Mouse (Mus musculus): ENCODE measurements around the gene Gm21866. TPM values are rescaled to one million over a fixed set of nuclear protein-coding genes. Genes with fewer than 3 reads are reported as not detected.
"Not testable (repeated sequence)": the region's sequence is repeated elsewhere in the genome, so short reads cannot be mapped to it uniquely, and the experiment has no call there.

Gene Gm21866
- polyA plus RNA-seq (2015; fragmentation: Nextera tagmentation; extraction: Ambion mirVana): not detected in 2 replicates

DNA sequence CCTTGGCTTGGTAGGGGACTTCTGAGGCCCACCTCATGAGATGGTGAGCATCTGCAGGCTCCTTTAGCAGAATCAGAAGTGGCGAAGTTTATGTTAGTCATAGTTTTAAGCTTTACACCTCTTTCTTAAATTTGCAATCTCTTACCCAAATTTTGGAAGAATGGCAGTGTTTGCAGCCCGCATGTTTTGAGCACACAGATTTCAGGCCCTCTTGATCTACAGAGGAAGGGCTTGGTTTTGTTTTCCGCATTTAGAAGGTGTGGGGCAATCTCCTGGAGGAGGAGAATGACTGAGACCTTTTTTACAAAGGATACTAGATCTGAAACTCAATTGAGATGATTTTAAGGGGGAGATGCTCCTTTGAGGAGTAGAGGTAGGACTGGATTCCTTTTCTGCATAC, at the start of gene Gm21866:
Gene Gm21866, minus strand, starts transcription at position 101 of the 400 bp plus-strand sequence.
- H3K4me3 ChIP-seq; H3K36me3 ChIP-seq; H3K4me1 ChIP-seq; H3K9ac ChIP-seq; H3K9me3 ChIP-seq; H3K4me2 ChIP-seq; ATAC-seq (ENCODE audit: insufficient number of reproducible peaks, low FRiP score, low TSS enrichment, low read depth); H3K27ac ChIP-seq; H3K27me3 ChIP-seq: not testable (repeated sequence)
- no CpG with 5 or more reads among the region's 3 CpGs for WGBS

DNA sequence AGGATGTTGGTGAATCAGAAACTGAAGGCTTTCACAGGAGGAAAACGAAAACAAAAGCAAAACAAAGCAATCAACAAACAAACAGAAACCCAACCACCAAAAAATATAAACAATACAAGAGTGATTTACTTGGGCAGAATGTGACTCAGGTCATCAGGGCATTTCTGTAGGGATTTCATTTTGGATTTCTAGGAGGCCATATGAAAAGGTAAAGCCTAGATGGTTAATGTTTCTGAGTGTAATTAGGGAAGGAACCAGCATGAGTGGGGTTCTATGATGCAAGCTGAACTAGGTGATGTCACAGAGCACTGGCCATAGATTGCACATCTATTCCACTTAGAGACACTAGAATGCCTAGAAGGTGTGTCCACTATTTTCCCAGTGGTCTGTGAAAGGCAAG, 28.3 kb upstream of the Gm21866 start, which contains the start of gene Gm20773:
Gene Gm20773, plus strand, starts transcription at position 301 of the 400 bp plus-strand sequence.
- no CpG with 5 or more reads among the region's 1 CpGs for WGBS
- H3K27me3 ChIP-seq; H3K9me3 ChIP-seq; H3K4me2 ChIP-seq; ATAC-seq (ENCODE audit: insufficient number of reproducible peaks, low FRiP score, low TSS enrichment, low read depth); H3K9ac ChIP-seq; H3K36me3 ChIP-seq; H3K27ac ChIP-seq; H3K4me3 ChIP-seq; H3K4me1 ChIP-seq: not testable (repeated sequence)

Other genes starting within 250 kb of the Gm21866 start
- gene Gm21828, start 241.7 kb downstream of the Gm21866 start, polyA plus RNA-seq (2015; fragmentation: Nextera tagmentation; extraction: Ambion mirVana): not detected in 2 replicates
- not detected in 2 replicates for gene Gm21440, start 213.2 kb downstream of the Gm21866 start, polyA plus RNA-seq (2015; fragmentation: Nextera tagmentation; extraction: Ambion mirVana)
- not detected in 2 replicates for gene Gm21454, start 213.1 kb downstream of the Gm21866 start, polyA plus RNA-seq (2015; fragmentation: Nextera tagmentation; extraction: Ambion mirVana)
- gene Gm21725, start 116.5 kb downstream of the Gm21866 start, polyA plus RNA-seq (2015; fragmentation: Nextera tagmentation; extraction: Ambion mirVana): not detected in 2 replicates
- not detected in 2 replicates for gene Gm20773, start 28.4 kb upstream of the Gm21866 start, polyA plus RNA-seq (2015; fragmentation: Nextera tagmentation; extraction: Ambion mirVana)

Measured in limb, embryonic 15.5 days (tissue).